Mouse (Mus musculus): ENCODE data around the gene Kcnc2. TPM values are rescaled to one million over a fixed set of nuclear protein-coding genes. Genes with fewer than 3 reads are reported as not detected.

Gene Kcnc2
- polyA plus RNA-seq, 1 experiment from 2014 or later = 1.2 TPM

- no peaks in the 10 kb centered on the region for H3K27me3 ChIP-seq (ENCODE audit: control insufficient read depth, insufficient read depth, low read length)
- 47% methylated on average over 10 of the region's 10 CpGs for WGBS
- H3K4me3 ChIP-seq (ENCODE audit: low read depth, low read length) = no peak overlapping the region
- no peak overlapping the region for H3K4me2 ChIP-seq (replicated peaks; ENCODE audit: low read depth, low read length)
- H3K27ac ChIP-seq (ENCODE audit: low read length) = no peak overlapping the region
- H3K9ac ChIP-seq (replicated peaks; ENCODE audit: low read depth, low read length) = no peak overlapping the region
- no peak for ATAC-seq (ENCODE audit: insufficient number of reproducible peaks, insufficient read depth, low FRiP score, low read depth)
- H3K9me3 ChIP-seq (ENCODE audit: control insufficient read depth, low read depth, low read length) = no peaks in the 10 kb centered on the region
- H3K36me3 ChIP-seq (ENCODE audit: control insufficient read depth, insufficient read depth, low read length) = no peaks in the 10 kb centered on the region
- no peaks in the 10 kb centered on the region for H3K4me1 ChIP-seq (ENCODE audit: control insufficient read depth, insufficient read depth, low read length)
Measured at GRCm38 (mm10) chr10:112423327-112423726, 152.4 kb downstream of the Kcnc2 start.

GRCm38 (mm10) chr10:112436950-112437349 is 166.0 kb downstream of the Kcnc2 start:
- Histone ChIP-seq H3K9ac (replicated peaks; ENCODE audit: low read depth, low read length) (no peak overlapping the region), H3K27me3 (ENCODE audit: control insufficient read depth, insufficient read depth, low read length) (no peaks in the 10 kb centered on the region), H3K36me3 (ENCODE audit: control insufficient read depth, insufficient read depth, low read length) (no peaks in the 10 kb centered on the region), H3K4me1 (ENCODE audit: control insufficient read depth, insufficient read depth, low read length) (no peaks in the 10 kb centered on the region), H3K9me3 (ENCODE audit: control insufficient read depth, low read depth, low read length) (no peaks in the 10 kb centered on the region), H3K27ac (ENCODE audit: low read length) (no peak overlapping the region), H3K4me2 (replicated peaks; ENCODE audit: low read depth, low read length) (no peak overlapping the region), H3K4me3 (ENCODE audit: low read depth, low read length) (no peak overlapping the region)
- 86% methylated on average over 2 of the region's 2 CpGs for WGBS
- no peak for ATAC-seq (ENCODE audit: insufficient number of reproducible peaks, insufficient read depth, low FRiP score, low read depth)

GRCm38 (mm10) chr10:112444640-112445039 is 173.7 kb downstream of the Kcnc2 start:
- Histone ChIP-seq H3K36me3 (ENCODE audit: control insufficient read depth, insufficient read depth, low read length) (no peaks in the 10 kb centered on the region), H3K4me2 (replicated peaks; ENCODE audit: low read depth, low read length) (no peak overlapping the region), H3K4me1 (ENCODE audit: control insufficient read depth, insufficient read depth, low read length) (no peaks in the 10 kb centered on the region), H3K9me3 (ENCODE audit: control insufficient read depth, low read depth, low read length) (no peaks in the 10 kb centered on the region), H3K27ac (ENCODE audit: low read length) (no peak overlapping the region), H3K27me3 (ENCODE audit: control insufficient read depth, insufficient read depth, low read length) (no peaks in the 10 kb centered on the region), H3K4me3 (ENCODE audit: low read depth, low read length) (no peak overlapping the region), H3K9ac (replicated peaks; ENCODE audit: low read depth, low read length) (no peak overlapping the region)
- WGBS = 48% methylated on average over 4 of the region's 4 CpGs
- no peak for ATAC-seq (ENCODE audit: insufficient number of reproducible peaks, insufficient read depth, low FRiP score, low read depth)

GRCm38 (mm10) chr10:112450910-112451309 is 180.0 kb downstream of the Kcnc2 start:
- no peak overlapping the region for H3K27ac ChIP-seq (ENCODE audit: low read length)
- no peaks in the 10 kb centered on the region for H3K4me1 ChIP-seq (ENCODE audit: control insufficient read depth, insufficient read depth, low read length)
- no peaks in the 10 kb centered on the region for H3K9me3 ChIP-seq (ENCODE audit: control insufficient read depth, low read depth, low read length)
- no peak overlapping the region for H3K4me2 ChIP-seq (replicated peaks; ENCODE audit: low read depth, low read length)
- H3K9ac ChIP-seq (replicated peaks; ENCODE audit: low read depth, low read length) = no peak overlapping the region
- 81% methylated on average over 5 of the region's 5 CpGs for WGBS
- no peak for ATAC-seq (ENCODE audit: insufficient number of reproducible peaks, insufficient read depth, low FRiP score, low read depth)
- no peaks in the 10 kb centered on the region for H3K27me3 ChIP-seq (ENCODE audit: control insufficient read depth, insufficient read depth, low read length)
- H3K4me3 ChIP-seq (ENCODE audit: low read depth, low read length) = no peak overlapping the region
- H3K36me3 ChIP-seq (ENCODE audit: control insufficient read depth, insufficient read depth, low read length) = no peaks in the 10 kb centered on the region

GRCm38 (mm10) chr10:112468689-112469384 is 197.9 kb downstream of the Kcnc2 start:
- Histone ChIP-seq H3K36me3 (ENCODE audit: control insufficient read depth, insufficient read depth, low read length) (no peaks in the 10 kb centered on the region), H3K4me2 (replicated peaks; ENCODE audit: low read depth, low read length) (no peak overlapping the region), H3K4me1 (ENCODE audit: control insufficient read depth, insufficient read depth, low read length) (no peaks in the 10 kb centered on the region), H3K9ac (replicated peaks; ENCODE audit: low read depth, low read length) (no peak overlapping the region), H3K4me3 (ENCODE audit: low read depth, low read length) (no peak overlapping the region), H3K27me3 (ENCODE audit: control insufficient read depth, insufficient read depth, low read length) (no peaks in the 10 kb centered on the region), H3K9me3 (ENCODE audit: control insufficient read depth, low read depth, low read length) (no peaks in the 10 kb centered on the region), H3K27ac (ENCODE audit: low read length) (no peak overlapping the region)
- no peak for ATAC-seq (ENCODE audit: insufficient number of reproducible peaks, insufficient read depth, low FRiP score, low read depth)
- 77% methylated on average over 6 of the region's 6 CpGs for WGBS

GRCm38 (mm10) chr10:112474122-112474810 is 203.3 kb downstream of the Kcnc2 start:
- H3K9ac ChIP-seq (replicated peaks; ENCODE audit: low read depth, low read length) = no peak overlapping the region
- no peaks in the 10 kb centered on the region for H3K9me3 ChIP-seq (ENCODE audit: control insufficient read depth, low read depth, low read length)
- no peaks in the 10 kb centered on the region for H3K4me1 ChIP-seq (ENCODE audit: control insufficient read depth, insufficient read depth, low read length)
- no peak overlapping the region for H3K4me2 ChIP-seq (replicated peaks; ENCODE audit: low read depth, low read length)
- ATAC-seq (ENCODE audit: insufficient number of reproducible peaks, insufficient read depth, low FRiP score, low read depth) = no peak
- no peak overlapping the region for H3K4me3 ChIP-seq (ENCODE audit: low read depth, low read length)
- no peaks in the 10 kb centered on the region for H3K27me3 ChIP-seq (ENCODE audit: control insufficient read depth, insufficient read depth, low read length)
- WGBS = 86% methylated on average over 6 of the region's 6 CpGs
- H3K27ac ChIP-seq (ENCODE audit: low read length) = no peak overlapping the region
- no peaks in the 10 kb centered on the region for H3K36me3 ChIP-seq (ENCODE audit: control insufficient read depth, insufficient read depth, low read length)

- H3K9me3 ChIP-seq (ENCODE audit: control insufficient read depth, low read depth, low read length) = no peaks in the 10 kb centered on the region
- ATAC-seq (ENCODE audit: insufficient number of reproducible peaks, insufficient read depth, low FRiP score, low read depth) = no peak
- no peak overlapping the region for H3K9ac ChIP-seq (replicated peaks; ENCODE audit: low read depth, low read length)
- H3K27me3 ChIP-seq (ENCODE audit: control insufficient read depth, insufficient read depth, low read length) = no peaks in the 10 kb centered on the region
- H3K4me3 ChIP-seq (ENCODE audit: low read depth, low read length) = no peak overlapping the region
- H3K4me2 ChIP-seq (replicated peaks; ENCODE audit: low read depth, low read length) = no peak overlapping the region
- WGBS = 82% methylated on average over 2 of the region's 2 CpGs
- no peaks in the 10 kb centered on the region for H3K4me1 ChIP-seq (ENCODE audit: control insufficient read depth, insufficient read depth, low read length)
- no peak overlapping the region for H3K27ac ChIP-seq (ENCODE audit: low read length)
- no peaks in the 10 kb centered on the region for H3K36me3 ChIP-seq (ENCODE audit: control insufficient read depth, insufficient read depth, low read length)
Measured at GRCm38 (mm10) chr10:112481461-112481860, 210.5 kb downstream of the Kcnc2 start.

- no peak overlapping the region for H3K4me2 ChIP-seq (replicated peaks; ENCODE audit: low read depth, low read length)
- no peak overlapping the region for H3K9ac ChIP-seq (replicated peaks; ENCODE audit: low read depth, low read length)
- H3K27ac ChIP-seq (ENCODE audit: low read length) = no peak overlapping the region
- no peaks in the 10 kb centered on the region for H3K9me3 ChIP-seq (ENCODE audit: control insufficient read depth, low read depth, low read length)
- WGBS = 82% methylated on average over 9 of the region's 9 CpGs
- no peaks in the 10 kb centered on the region for H3K27me3 ChIP-seq (ENCODE audit: control insufficient read depth, insufficient read depth, low read length)
- no peaks in the 10 kb centered on the region for H3K4me1 ChIP-seq (ENCODE audit: control insufficient read depth, insufficient read depth, low read length)
- H3K4me3 ChIP-seq (ENCODE audit: low read depth, low read length) = no peak overlapping the region
- no peak for ATAC-seq (ENCODE audit: insufficient number of reproducible peaks, insufficient read depth, low FRiP score, low read depth)
- no peaks in the 10 kb centered on the region for H3K36me3 ChIP-seq (ENCODE audit: control insufficient read depth, insufficient read depth, low read length)
Measured at GRCm38 (mm10) chr10:112481921-112482607, 211.1 kb downstream of the Kcnc2 start.
